Mouse (Mus musculus) myocyte (in vitro differentiated cells): ENCODE measurements around the gene Fam163a. TPM values are rescaled to one million over a fixed set of nuclear protein-coding genes. Genes with fewer than 3 reads are reported as not detected.

Source experiments
- H3K27me3 ChIP-seq: one replicate; pipeline ENCODE4 v1.6.1; 2011; ENCODE audit not compliant: control insufficient read depth, insufficient read depth, insufficient read length
- H3K36me3 ChIP-seq: one replicate; pipeline ENCODE4 v1.6.1; 2011; ENCODE audit not compliant: control insufficient read depth, insufficient read depth
- H3K4me2 ChIP-seq: one replicate; pipeline ENCODE4 v1.6.1; 2011; ENCODE audit warnings: low read depth, control low read depth
- H3K4me3 ChIP-seq: one replicate; pipeline ENCODE4 v1.5.1; 2011; ENCODE audit warnings: mild to moderate bottlenecking, control low read depth, moderate library complexity
- H3K79me2 ChIP-seq: one replicate; pipeline ENCODE4 v1.6.1; 2011; ENCODE audit not compliant: control insufficient read depth, insufficient read depth
- H3ac ChIP-seq: one replicate; pipeline ENCODE4 v1.6.1; 2011; ENCODE audit not compliant: control insufficient read depth, insufficient read length
- CEBPB ChIP-seq: IDR thresholded peaks from 2 replicates; pipeline ENCODE4 v1.6.1; 2011; ENCODE audit warnings: mild to moderate bottlenecking, moderate library complexity; ENCODE audit not compliant: poor library complexity, insufficient read depth, severe bottlenecking
- E2F4 ChIP-seq: IDR thresholded peaks from one replicate; pipeline ENCODE4 v1.6.1; 2011; ENCODE audit warnings: mild to moderate bottlenecking, control low read depth, moderate library complexity; ENCODE audit not compliant: insufficient read depth
- MAX ChIP-seq: IDR thresholded peaks from one replicate; pipeline ENCODE4 v1.6.1; 2011; ENCODE audit warnings: low read depth, mild to moderate bottlenecking, control low read depth
- MYOD1 ChIP-seq, 3 experiments: IDR thresholded peaks; one replicate each; pipeline ENCODE4 v1.6.1; 2011; ENCODE audit warnings: control low read depth in 2 of 3, low read depth in 2 of 3, mild to moderate bottlenecking in 2 of 3, moderate library complexity in 1 of 3; ENCODE audit not compliant: insufficient read length in 2 of 3, control insufficient read depth in 1 of 3
- MYOG ChIP-seq, 3 experiments: IDR thresholded peaks; one replicate each; pipeline ENCODE4 v1.6.1; 2011; ENCODE audit warnings: control low read depth in 2 of 3, low read depth in 2 of 3, mild to moderate bottlenecking in 2 of 3; ENCODE audit not compliant: insufficient read length in 2 of 3, control insufficient read depth in 1 of 3, insufficient read depth in 1 of 3
- POLR2A ChIP-seq: IDR thresholded peaks from one replicate; pipeline ENCODE4 v1.6.1; 2011; ENCODE audit warnings: low read depth, mild to moderate bottlenecking, control low read depth, moderate library complexity; ENCODE audit not compliant: insufficient read length
- POLR2AphosphoS2 ChIP-seq: IDR thresholded peaks from one replicate; pipeline ENCODE4 v1.6.1; 2011; ENCODE audit warnings: low read depth, control low read depth; ENCODE audit not compliant: insufficient read length
- REST ChIP-seq: IDR thresholded peaks from one replicate; pipeline ENCODE4 v1.6.1; 2011; ENCODE audit warnings: mild to moderate bottlenecking, control low read depth, moderate library complexity; ENCODE audit not compliant: insufficient read depth, insufficient read length
- SRF ChIP-seq: IDR thresholded peaks from one replicate; pipeline ENCODE4 v1.6.1; 2011; ENCODE audit warnings: low read depth; ENCODE audit not compliant: control insufficient read depth, insufficient read length
- TCF12 ChIP-seq: IDR thresholded peaks from one replicate; pipeline ENCODE4 v1.6.1; 2011; ENCODE audit warnings: mild to moderate bottlenecking, control low read depth; ENCODE audit not compliant: poor library complexity, insufficient read depth, severe bottlenecking
- TCF3 ChIP-seq: IDR thresholded peaks from one replicate; pipeline ENCODE4 v1.6.1; 2011; ENCODE audit warnings: low read depth, control low read depth; ENCODE audit not compliant: insufficient read length
- USF1 ChIP-seq: IDR thresholded peaks from one replicate; pipeline ENCODE4 v1.6.1; 2011; ENCODE audit warnings: low read depth, mild to moderate bottlenecking, control low read depth, moderate library complexity
- polyA plus RNA-seq: library from polyadenylated mRNA; unstranded; fragments of >200 nt; fragmentation: generic; extraction: Trizol; gene quantifications from one replicate; pipeline ENCODE4 v1.2.1, GENCODE M21; 2012; ENCODE audit warnings: missing spikeins

Gene Fam163a
- polyA plus RNA-seq, 1 experiment, result not detected

GRCm38 (mm10) chr1:156090042-156090441 lies 114.8 kb downstream of the Fam163a start:
- Histone ChIP-seq H3ac (no peak overlapping the region), H3K4me3 (no peak overlapping the region), H3K79me2 (no peaks in the 10 kb centered on the region), H3K36me3 (no peaks in the 10 kb centered on the region), H3K27me3 (no peaks in the 10 kb centered on the region), H3K4me2 (no peak overlapping the region)
- TF ChIP-seq TCF12 (no peak), MYOD1 (IDR thresholded peaks at IDR 0.05; ENCODE audit: control insufficient read depth in 1 of 3, insufficient read length in 2 of 3, low read depth in 2 of 3) (no peak), USF1 (no peak), SRF (no peak), MAX (no peak), REST (no peak), CEBPB (no peak), MYOG (IDR thresholded peaks at IDR 0.05; ENCODE audit: control insufficient read depth in 1 of 3, insufficient read depth in 1 of 3, insufficient read length in 2 of 3, low read depth in 2 of 3) (no peak)

GRCm38 (mm10) chr1:156089561-156089960 lies 115.3 kb downstream of the Fam163a start:
- Histone ChIP-seq H3K36me3 (no peaks in the 10 kb centered on the region), H3K4me2 (no peak overlapping the region)
- no peak for TF ChIP-seq E2F4
- TF ChIP-seq MYOG (IDR thresholded peaks at IDR 0.05; ENCODE audit: control insufficient read depth in 1 of 3, insufficient read depth in 1 of 3, insufficient read length in 2 of 3, low read depth in 2 of 3), result no peak
- no peak for TF ChIP-seq MAX
- TF ChIP-seq CEBPB, result no peak
- no peak for TF ChIP-seq MYOD1 (IDR thresholded peaks at IDR 0.05; ENCODE audit: control insufficient read depth in 1 of 3, insufficient read length in 2 of 3, low read depth in 2 of 3)
- TF ChIP-seq POLR2AphosphoS2, result no peak
- no peak for TF ChIP-seq REST
- no peak for TF ChIP-seq USF1
- TF ChIP-seq SRF, result no peak
- no peak for TF ChIP-seq POLR2A
- no peak for TF ChIP-seq TCF3
- TF ChIP-seq TCF12, result no peak

GRCm38 (mm10) chr1:156087586-156087985 lies 117.2 kb downstream of the Fam163a start:
- Histone ChIP-seq H3K36me3 (no peaks in the 10 kb centered on the region), H3K4me2 (no peak overlapping the region), H3ac (no peak overlapping the region), H3K4me3 (no peak overlapping the region), H3K27me3 (no peaks in the 10 kb centered on the region), H3K79me2 (no peaks in the 10 kb centered on the region)
- no peak for TF ChIP-seq REST
- no peak for TF ChIP-seq TCF3
- no peak for TF ChIP-seq MYOD1 (IDR thresholded peaks at IDR 0.05; ENCODE audit: control insufficient read depth in 1 of 3, insufficient read length in 2 of 3, low read depth in 2 of 3)
- no peak for TF ChIP-seq SRF
- no peak for TF ChIP-seq USF1
- no peak for TF ChIP-seq MAX
- TF ChIP-seq CEBPB, result no peak

More at GRCm38 (mm10) chr1:156089561-156089960, 115.3 kb downstream of the Fam163a start:
- Histone ChIP-seq H3K27me3 (no peaks in the 10 kb centered on the region), H3K79me2 (no peaks in the 10 kb centered on the region), H3K4me3 (no peak overlapping the region), H3ac (no peak overlapping the region)

GRCm38 (mm10) chr1:156085770-156086169 lies 119.1 kb downstream of the Fam163a start:
- Histone ChIP-seq H3K4me2 (no peak overlapping the region), H3K79me2 (no peaks in the 10 kb centered on the region), H3ac (no peak overlapping the region), H3K36me3 (no peaks in the 10 kb centered on the region), H3K27me3 (no peaks in the 10 kb centered on the region), H3K4me3 (no peak overlapping the region)
- TF ChIP-seq MAX (no peak), TCF3 (no peak), CEBPB (no peak), REST (no peak), TCF12 (no peak), MYOG (IDR thresholded peaks at IDR 0.05; ENCODE audit: control insufficient read depth in 1 of 3, insufficient read depth in 1 of 3, insufficient read length in 2 of 3, low read depth in 2 of 3) (no peak), POLR2A (no peak), MYOD1 (IDR thresholded peaks at IDR 0.05; ENCODE audit: control insufficient read depth in 1 of 3, insufficient read length in 2 of 3, low read depth in 2 of 3) (no peak), SRF (no peak), E2F4 (no peak), USF1 (no peak), POLR2AphosphoS2 (no peak)

- Histone ChIP-seq H3K4me2 (no peak overlapping the region), H3ac (no peak overlapping the region), H3K27me3 (no peaks in the 10 kb centered on the region), H3K36me3 (no peaks in the 10 kb centered on the region), H3K79me2 (no peaks in the 10 kb centered on the region), H3K4me3 (no peak overlapping the region)
- no peak for TF ChIP-seq SRF
- TF ChIP-seq USF1, result no peak
- TF ChIP-seq MAX, result no peak
- TF ChIP-seq POLR2AphosphoS2, result no peak
- TF ChIP-seq REST, result no peak
- TF ChIP-seq E2F4, result no peak
- TF ChIP-seq TCF12, result no peak
- no peak for TF ChIP-seq MYOD1 (IDR thresholded peaks at IDR 0.05; ENCODE audit: control insufficient read depth in 1 of 3, insufficient read length in 2 of 3, low read depth in 2 of 3)
- no peak for TF ChIP-seq POLR2A
- TF ChIP-seq MYOG (IDR thresholded peaks at IDR 0.05; ENCODE audit: control insufficient read depth in 1 of 3, insufficient read depth in 1 of 3, insufficient read length in 2 of 3, low read depth in 2 of 3), result no peak
- TF ChIP-seq TCF3, result no peak
- no peak for TF ChIP-seq CEBPB
Observed at GRCm38 (mm10) chr1:156084603-156085002, 120.2 kb downstream of the Fam163a start.
